Mouse (Mus musculus): ENCODE results near the gene Il17rb.

- no peak for TF ChIP-seq POLR2A (IDR thresholded peaks at IDR 0.05; ENCODE audit: insufficient read length, low read depth)
- no peak for TF ChIP-seq SRF (IDR thresholded peaks at IDR 0.05; ENCODE audit: control insufficient read depth, insufficient read length, low read depth)
- TF ChIP-seq TCF12 (IDR thresholded peaks at IDR 0.05; ENCODE audit: insufficient read depth, poor library complexity, severe bottlenecking): no peak
- TF ChIP-seq MYOD1 (IDR thresholded peaks at IDR 0.05; ENCODE audit: control insufficient read depth in 1 of 3, insufficient read length in 2 of 3, low read depth in 2 of 3): no peak
- no peak for TF ChIP-seq MYOG (IDR thresholded peaks at IDR 0.05; ENCODE audit: control insufficient read depth in 1 of 3, insufficient read depth in 1 of 3, insufficient read length in 2 of 3, low read depth in 2 of 3)
- TF ChIP-seq E2F4 (IDR thresholded peaks at IDR 0.05; ENCODE audit: insufficient read depth): no peak
These were observed 36.7 kb downstream of the Il17rb start for GRCm38 (mm10) chr14:29971993-29972392.

All from myocyte (in vitro differentiated cells).